Mouse (Mus musculus): ENCODE results near the gene I830077J02Rik.
"Not testable (repeated sequence)": the region's sequence is repeated elsewhere in the genome, so short reads cannot be mapped to it uniquely, and the experiment has no call there.

The I830077J02Rik gene

DNA sequence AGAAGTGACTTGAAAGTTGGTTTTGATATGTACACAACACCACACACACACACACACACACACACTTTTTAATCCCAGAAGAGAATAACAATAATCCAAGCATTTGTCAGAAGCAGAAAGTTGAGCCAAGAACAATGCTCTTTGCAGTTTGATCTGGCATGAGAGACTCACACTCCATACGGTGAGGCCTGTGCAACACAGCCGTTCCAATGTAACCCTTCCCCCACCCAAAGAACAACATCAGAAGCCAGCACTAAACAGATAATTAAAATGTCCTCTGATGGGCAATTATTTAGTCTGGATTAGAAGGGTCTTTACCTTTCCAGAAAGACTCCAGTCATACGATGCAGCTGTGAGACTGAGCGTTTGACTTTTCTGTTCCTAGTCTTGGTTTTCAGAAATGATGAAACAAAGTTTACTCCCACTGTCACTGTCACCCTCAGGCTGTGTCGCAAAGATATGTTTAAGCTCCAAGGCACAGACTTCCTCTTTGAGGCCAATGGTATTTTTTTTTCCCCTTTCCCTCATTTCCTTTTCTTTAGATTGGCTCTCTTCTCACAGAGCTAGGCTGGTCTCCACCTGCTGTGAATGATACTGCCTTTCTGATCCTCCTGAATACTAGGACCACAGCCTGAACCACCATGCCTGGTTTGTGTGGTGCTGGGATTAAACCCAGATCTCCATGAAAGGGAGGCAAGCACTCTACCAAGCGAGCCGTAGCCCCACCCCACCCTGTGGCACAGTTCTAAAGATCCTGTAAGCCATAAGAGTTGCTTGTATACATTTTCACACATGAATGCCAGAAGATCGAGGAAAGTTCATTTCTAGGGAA is at the start of gene I830077J02Rik:
I830077J02Rik (minus strand) TSS at position 425 of the 832 bp plus-strand sequence.
- DNase-seq (ENCODE audit: low spot score) = no peak

DNA sequence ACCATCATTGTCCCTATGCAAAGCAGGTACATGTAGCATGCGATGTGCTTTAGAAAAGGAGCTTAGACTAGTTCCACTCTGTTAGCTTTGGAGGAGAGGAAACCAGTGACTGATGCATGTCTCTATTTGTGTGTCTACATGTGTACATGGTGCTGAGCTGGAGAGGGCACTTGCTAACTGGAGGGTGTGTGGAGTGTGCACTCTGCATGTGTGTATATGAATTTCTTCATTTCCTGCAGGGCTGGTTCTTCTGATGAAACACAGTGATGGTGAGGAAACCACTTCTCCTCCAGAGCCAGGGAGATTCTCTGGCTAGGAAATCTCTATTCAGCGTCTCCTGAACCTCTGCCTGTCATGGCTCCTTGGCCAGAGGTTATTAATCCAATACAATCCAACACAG is 41.7 kb upstream of the I830077J02Rik start:
- DNase-seq (ENCODE audit: low spot score) = no peak

DNA sequence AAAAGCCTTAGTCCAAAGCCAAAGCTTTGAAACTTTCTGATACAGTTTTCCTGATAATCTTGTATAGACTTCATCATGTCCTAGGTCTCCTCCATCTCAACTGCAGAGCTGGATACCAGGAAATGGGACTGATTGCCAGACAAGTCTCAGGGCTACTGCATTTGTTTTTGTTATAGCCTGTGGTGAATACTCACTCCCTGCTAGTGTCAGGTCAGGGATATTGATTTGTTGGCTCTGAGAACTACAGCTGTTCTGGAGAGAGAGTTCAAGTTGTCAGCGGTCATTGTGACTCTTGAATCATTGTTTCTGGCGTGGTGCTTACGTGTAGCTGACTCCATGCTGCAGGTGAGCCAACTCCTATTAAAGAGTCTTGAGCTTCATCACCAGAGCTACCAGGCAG is 40.9 kb upstream of the I830077J02Rik start, which contains the start of gene Ovgp1:
Ovgp1 (plus strand) TSS at position 301 of the 400 bp plus-strand sequence.
- no peak for DNase-seq (ENCODE audit: low spot score)

DNA sequence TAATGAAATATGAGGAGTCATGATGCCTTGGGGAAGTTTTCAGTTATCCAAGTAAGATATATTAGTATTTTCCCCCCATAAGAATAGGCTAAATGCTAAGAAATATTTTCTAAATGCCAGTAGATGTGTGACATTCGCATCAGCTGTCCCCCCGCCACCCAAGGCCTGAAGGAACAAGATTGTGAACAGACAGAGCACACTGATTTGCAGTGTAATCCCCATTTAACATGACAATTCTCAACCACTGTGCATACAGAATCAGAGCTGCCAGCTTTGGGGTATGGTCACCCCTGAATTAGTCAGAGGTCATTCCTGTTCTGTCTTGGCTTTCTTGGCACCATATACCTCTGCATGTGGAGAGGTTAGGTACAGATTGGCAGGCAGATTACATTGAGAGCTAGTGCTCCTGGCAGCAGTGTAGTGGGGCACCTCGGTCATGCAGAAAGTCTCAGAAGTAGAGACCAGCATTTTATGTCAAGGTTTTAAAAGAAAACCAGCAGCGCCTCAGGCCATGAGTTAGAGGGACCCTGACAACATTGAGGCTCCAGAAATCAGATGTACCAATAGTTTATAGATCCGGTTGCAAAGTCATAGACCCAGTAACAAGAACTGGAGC is 39.5 kb upstream of the I830077J02Rik start:
- DNase-seq (ENCODE audit: low spot score) = no peak

DNA sequence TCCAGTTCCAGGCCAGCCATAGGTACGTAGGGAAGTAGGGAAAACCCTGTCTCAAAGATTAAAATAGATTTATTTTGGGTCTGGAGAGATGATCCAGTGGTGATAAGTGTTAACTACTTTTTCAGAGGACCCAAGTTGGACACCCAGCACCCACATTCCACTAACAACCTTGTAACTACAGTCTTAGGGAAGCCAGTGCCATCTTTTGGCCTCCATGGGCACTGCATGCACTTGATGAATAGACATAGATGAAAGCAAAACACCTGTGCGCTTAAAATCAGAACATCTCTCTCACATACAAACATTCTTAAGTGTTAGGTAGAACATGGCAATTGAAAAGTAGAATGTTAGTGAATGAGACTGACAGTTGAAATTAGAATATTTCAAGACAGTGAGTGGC is 28.2 kb upstream of the I830077J02Rik start:
- DNase-seq (ENCODE audit: low spot score) = no peak

DNA sequence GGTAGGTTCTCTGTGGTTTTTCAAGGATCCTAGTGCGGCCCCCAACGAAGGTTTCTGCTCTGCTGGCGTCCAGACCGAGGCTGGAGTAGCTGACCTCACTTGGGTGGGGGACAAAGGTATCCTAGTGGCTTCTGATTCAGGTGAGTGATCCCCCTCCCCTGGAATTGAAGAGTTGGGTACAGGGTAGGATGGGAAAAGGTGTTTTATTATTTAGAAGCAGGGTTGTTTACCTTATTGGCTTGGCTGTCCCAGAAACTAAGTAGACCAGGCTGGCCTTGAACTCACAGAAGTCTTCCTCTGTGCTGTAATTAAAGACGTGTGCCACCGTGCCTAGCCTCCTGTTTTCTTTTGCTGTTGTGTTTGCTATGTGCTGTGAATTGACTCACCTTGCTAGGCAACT is 27.5 kb upstream of the I830077J02Rik start, which contains the start of gene Atp5f1:
Atp5f1 (minus strand) TSS at position 101 of the 400 bp plus-strand sequence.
- DNase-seq (ENCODE audit: low spot score) = no peak

DNA sequence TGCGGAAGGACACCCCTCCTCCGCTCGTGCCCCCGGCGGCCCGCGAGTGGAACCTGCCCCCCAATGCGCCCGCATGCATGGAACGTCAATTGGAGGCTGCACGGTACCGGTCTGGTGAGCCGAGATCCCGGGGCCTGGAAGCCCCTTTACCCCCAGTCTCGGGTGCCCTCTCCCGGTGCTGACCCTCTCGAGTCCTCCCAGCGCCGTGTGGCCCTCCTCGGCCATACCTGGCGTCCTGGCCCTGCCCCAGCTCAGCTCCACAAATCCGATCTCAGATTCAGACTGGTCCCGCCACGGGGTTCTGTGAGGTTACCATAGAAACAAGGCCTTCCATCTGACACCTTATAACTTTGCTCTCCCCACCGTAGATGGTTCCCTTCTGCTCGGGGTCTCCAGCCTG is 27.1 kb upstream of the I830077J02Rik start:
- no peak for DNase-seq (ENCODE audit: low spot score)

DNA sequence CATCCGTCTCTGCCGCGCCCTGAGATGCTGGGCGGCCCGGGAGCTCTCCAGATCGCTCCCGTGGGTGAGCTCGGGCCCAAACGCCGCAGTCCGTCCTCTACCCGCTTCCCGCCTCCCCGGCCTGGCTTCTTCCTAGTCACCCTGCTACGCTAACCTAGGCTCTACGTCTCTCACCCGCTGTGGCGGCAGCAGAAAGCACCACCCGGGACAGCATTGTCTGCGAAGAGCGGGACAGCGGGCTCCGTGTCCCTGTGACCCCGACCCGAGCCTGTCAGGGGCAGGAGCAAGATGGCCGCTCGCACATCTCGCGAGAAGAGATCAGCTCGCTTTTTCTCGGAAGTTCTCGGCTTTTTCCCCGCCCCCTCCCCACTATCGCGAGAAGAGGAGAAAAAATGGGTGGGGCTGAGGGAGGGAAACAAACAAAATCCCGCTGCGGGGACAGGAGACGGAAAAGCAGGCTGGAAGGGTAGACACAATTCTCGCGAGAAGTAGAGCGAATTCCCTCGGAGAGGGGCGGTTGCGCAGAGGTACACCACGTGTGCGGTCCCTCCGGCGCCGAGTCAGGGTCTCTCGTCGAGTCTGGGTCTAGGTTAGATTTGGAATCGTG is 26.6 kb upstream of the I830077J02Rik start, which contains the start of gene Wdr77:
Wdr77 (plus strand) TSS at position 396 of the 607 bp plus-strand sequence.
- DNase-seq (ENCODE audit: low spot score) = peak; percentile 90

DNA sequence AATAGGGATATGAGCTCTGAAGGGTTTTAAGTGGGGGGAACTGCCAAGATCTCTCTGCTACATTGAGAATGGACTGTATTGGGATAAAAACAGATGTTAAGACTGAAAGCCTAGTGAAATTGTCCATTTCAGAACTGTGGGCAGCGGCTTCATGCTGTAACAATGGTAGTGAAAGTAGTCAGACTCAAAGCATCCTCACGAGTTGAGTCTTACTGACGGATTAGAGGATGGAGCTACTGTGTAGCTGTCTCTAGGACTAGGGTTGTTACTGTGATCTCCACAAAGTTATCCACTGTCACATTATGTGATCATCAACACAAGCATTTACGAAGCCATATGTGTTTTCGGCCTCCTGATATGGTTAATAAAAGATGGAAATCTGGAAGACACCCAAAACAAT is 25.7 kb upstream of the I830077J02Rik start:
- no peak for DNase-seq (ENCODE audit: low spot score)

DNA sequence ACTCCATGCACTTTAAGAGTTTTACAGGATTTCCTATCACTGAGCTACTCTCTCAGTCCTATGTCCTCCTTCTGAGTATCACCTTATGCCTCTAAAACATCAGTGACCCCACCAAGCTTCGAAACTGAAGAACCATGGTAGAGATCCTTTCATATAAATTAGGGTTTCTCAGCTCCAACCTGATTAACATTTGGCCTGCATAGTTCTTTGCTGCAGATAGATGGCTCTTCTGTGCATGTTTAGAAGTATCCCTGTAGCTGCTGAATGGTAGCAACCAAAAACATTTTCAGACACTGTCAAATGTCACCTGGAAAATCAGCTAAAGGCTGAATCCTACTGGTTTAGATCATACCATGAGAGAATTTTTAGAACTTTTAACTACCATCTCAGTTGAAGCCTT is 24.8 kb upstream of the I830077J02Rik start:
- DNase-seq (ENCODE audit: low spot score) = no peak

DNA sequence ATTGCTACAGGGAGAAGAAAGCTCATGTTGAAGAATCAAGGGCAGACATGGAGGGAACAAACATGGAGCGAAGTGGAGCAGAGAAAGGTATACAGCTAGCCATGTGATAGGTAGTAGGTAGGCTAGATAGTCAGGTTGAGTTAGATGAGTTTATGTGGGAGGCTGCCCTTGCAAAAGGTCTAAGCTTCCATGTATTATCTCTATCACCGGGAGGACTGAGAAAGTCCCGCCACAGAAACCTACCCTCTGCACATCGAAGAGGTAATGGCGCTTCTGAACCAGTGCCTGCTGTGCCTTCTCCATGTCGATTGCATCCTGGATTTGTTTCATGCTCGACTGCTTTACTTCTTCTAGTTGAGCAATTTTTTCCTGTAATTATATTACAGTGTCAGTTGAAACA is 18.9 kb upstream of the I830077J02Rik start:
- DNase-seq (ENCODE audit: low spot score) = no peak

DNA sequence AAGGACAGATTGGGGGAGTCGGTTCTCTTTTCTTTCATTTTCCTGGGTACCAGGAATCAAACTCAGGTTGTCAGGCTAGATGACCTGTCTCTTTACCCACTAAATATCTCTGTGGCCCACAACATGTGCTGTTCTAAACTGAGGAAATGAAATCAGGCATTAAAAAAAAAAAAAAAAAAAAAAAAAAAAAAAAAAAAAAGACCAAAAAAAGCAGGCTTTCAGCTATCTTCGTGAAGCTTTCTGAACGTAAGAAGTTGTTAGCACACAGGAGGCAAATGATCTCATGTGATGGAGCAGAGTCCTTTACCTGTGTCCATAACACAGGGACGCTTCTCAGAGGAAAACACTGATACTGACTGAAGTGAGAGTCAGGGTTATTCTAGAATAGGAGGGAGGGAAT is 3.6 kb upstream of the I830077J02Rik start:
- no peak for DNase-seq (ENCODE audit: low spot score)

DNA sequence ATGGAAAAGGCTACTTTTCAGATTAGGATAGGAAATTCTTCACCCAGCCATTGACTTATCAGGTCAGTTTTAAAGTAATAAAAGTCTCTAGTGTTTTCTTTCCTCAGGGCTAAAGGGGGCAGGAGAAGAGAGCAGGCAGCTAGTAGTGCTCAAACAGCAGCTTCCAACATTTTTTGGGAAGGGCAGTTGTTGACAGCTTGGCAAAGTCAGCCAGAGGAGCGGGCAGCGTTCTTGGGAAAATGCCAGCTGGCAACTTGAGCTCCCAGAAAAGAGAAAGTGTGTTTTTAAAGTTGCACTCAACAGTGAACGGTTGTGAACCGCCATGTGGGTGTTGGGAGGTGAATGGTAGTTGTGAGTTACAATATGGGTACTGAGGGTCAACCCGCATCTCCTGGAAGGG is 2.6 kb upstream of the I830077J02Rik start:
- peak; percentile 43 for DNase-seq (ENCODE audit: low spot score)

DNA sequence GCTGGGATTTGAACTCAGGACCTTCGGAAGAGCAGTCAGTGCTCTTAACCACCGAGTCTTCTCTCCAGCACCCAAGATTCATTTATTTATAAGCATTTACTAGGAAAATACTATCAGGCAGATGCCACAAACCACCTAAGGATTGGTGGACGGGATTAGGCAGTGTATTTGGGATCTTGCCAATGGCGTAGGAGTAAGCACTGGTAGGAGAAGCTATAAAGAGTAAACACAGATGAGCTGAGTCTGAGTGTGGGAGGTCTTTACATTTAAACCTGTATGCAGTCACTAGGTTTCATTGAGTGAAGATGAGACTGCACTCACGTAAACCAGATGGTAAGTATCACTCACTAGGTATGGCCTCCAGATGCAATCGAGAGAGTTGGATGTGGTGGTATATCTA is 1.5 kb upstream of the I830077J02Rik start:
- DNase-seq (ENCODE audit: low spot score) = no peak

DNA sequence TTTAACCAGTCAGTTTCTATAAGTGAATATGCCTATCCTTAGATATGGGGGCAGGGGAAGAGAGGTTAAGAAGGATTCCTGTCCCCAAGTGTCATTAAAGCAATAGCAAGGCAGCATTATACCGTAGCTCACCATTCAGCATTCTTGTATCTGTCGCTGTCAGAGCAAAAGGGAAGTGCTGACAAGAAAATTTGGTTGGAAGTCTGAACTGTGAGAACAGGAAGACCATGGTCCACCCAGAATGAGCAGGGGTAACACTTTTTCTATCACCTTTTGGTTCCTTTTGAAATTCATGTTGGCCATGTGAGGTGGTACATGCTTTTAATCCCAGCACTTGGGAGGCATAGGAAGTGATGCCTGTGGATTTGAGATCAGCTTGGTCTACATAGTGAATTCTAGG is 1.4 kb downstream of the I830077J02Rik start:
- DNase-seq (ENCODE audit: low spot score) = no peak

DNA sequence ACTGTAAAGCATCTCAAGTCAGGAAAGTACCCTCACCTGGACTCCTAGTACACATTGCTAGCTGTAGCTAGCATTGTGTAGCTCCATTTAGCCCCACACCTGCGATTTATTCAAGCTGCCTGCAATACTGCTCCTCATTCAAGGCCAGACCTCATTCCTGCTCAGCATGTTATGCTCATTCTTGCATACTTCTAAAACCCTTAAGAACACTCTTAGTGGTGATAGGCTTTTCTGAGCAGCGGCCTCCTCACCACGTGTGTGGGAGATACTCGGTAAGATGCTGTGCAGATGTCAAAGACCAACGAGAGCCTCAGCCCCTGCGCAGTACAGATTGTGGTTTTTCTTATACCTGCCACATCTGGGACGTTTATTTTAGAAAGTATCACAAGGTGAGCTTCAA is 2.6 kb downstream of the I830077J02Rik start:
- DNase-seq (ENCODE audit: low spot score) = no peak

DNA sequence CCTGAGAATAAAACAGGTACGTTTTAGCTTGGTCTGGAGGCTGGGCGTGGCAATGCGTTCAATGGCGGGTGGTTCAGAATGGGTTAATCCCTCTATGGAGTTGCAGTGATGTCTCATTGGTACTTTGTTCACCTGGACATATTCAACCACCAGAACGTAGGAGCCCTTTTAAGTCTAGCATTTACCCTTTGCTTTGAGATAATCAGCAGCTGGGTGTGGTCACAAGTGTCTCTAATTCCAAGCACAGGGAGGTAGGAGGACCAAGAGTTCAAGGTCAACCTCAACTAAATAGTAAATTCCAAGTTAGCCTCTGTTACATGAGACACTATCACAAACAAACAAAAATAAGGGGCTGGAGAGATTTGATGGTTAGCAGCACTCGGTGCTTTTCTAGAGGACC is 3.7 kb downstream of the I830077J02Rik start:
- DNase-seq (ENCODE audit: low spot score) = no peak

DNA sequence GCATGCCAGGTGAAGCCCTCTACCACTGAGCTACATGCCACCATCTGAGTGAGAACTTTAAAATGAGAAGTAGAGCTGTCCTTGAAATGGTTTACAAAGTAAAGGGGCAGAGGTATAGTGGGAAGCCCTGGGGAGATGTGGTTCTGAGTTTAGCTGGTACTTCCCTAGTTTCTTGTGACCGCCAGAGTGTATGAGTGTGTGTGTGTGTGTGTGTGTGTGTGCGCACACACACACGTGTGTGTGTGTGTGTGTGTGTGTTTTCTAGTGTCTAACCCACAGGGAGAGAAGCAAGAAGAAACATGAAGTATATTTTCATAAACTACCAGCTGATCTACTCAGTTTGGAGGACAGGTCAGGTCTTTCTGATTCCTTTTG is 4.3 kb downstream of the I830077J02Rik start:
- no peak for DNase-seq (ENCODE audit: low spot score)

DNA sequence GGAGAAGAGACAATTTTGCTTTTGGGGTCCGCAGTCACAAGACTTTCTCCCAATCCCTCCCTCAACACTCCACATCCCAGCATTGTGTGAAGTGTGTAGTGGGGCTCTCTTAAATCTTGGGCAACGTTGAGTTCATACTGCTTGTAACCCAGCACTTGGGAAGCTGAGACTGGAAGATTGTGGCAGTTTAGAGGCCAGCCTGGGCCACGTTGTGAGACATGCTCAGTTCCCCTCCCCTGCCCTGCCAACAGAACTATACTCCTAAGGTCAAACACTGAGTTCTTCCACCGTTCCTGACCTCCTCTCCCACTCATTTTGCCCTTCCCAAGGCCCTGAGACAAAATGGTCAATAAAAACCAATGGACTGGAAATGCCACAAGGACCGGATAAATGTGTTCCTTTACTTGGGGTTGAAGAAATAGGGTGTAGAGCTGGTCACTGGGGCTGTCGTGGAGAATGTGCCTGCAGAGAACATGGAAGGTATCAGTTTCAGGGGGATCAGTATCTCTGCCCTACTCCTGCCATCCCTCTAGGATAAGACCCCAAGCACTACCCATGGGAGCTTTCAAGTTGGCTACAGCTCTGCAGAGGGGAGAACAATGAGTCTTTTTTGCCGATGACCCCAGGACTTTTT is 4.8 kb downstream of the I830077J02Rik start:
- DNase-seq (ENCODE audit: low spot score) = no peak

DNA sequence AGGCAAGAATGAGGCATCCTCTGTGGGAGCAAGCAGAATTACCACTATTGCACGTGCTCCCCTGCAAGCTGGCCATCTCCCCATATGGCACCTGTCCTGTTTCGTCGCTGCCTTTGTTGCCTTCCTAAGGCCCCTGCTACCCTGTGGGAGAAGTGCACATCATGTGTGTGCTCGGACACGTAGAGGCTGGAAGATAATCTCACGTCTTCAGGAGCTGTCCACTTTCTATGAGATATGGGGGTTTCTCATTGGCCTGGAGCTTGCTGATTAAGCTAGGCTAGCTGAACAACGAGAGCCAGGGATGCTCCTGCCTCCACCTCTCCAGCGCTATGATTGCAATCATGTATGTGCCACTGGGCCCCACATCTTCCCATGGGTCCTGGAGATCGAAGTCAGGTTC is 7.8 kb downstream of the I830077J02Rik start:
- DNase-seq (ENCODE audit: low spot score) = no peak

DNA sequence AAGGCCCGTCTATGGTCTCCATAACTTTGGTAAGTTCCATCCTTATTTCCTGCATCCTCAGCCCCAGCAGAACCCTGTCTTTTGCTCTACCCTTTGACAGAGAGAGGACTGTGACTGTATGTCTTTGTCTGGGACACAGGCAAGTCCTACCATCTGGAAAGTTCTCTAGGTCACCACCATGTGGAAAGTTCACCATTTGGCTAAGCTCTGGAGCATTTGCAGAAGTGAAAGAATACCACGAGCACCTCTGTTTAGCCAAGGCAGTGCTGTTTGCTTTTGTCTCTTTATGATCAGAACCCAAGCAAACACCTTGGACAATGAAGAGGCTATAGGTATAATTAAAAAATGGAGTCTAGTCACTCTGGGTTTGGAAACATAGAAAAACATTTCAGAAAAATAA is 10.5 kb downstream of the I830077J02Rik start:
- DNase-seq (ENCODE audit: low spot score) = no peak

DNA sequence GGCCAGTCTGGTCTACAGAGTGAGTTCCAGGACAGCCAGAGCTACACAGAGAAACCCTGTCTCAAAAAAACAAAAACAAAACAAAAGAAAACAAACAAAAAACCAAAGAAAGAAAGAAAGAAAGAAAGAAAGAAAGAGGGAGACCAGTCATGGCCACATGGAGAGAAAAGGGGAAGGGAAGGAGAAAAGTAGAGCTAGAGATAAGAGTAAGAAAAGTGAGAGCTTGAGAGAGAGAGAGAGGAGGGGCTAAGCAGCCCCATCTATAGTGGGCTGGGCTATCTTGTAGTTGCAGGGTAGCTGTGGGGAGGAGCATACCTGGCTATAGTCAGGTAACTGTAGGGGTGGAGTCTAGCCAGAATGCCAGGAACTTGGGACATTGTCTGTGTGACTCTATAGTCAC is 11.7 kb downstream of the I830077J02Rik start:
- DNase-seq (ENCODE audit: low spot score) = not testable (repeated sequence)

DNA sequence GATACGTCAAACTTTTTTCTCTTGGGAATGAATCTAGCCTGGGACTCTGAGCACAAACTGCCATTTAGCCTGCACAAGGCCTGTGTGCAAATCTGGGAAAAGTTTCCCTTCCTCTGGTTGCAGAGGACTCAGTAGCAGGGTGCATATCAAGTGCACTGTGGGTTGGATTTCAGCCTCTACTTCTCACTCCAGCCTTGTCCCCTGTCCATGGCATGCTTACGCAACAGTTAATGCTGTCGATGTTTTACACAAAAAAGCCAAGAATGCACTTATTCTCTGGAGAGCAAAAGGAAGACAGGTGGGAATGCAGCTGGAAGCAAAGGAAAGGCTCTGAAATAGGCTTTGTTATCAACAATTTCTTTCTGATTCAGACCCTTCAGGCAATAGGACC is 14.1 kb downstream of the I830077J02Rik start:
- no peak for DNase-seq (ENCODE audit: low spot score)

All from ovary, postnatal 14 days (tissue).